Mouse (Mus musculus) ES-E14 (cell line): ENCODE results near the gene Pls1. TPM values are rescaled to one million over a fixed set of nuclear protein-coding genes. Genes with fewer than 3 reads are reported as not detected.

Source experiments
- DNase-seq: peaks from one replicate; pipeline ENCODE4 v3.0.0-alpha.2; 2013; ENCODE audit warnings: low read depth, low spot score
- H3K27ac ChIP-seq: 2 replicates; pipeline ENCODE4 v1.5.1; 2012; ENCODE audit warnings: low read depth, mild to moderate bottlenecking, low read length, moderate library complexity, mixed read lengths; ENCODE audit not compliant: poor library complexity, insufficient read depth, severe bottlenecking
- H3K36me3 ChIP-seq: 2 replicates; pipeline ENCODE4 v1.6.1; 2012; ENCODE audit warnings: mild to moderate bottlenecking, low read length, moderate library complexity, mixed read lengths; ENCODE audit not compliant: control insufficient read depth, poor library complexity, insufficient read depth, severe bottlenecking
- H3K4me1 ChIP-seq, 2 experiments: fragments of 150-350 bp in 1 of 2; sonication (generic) in 1 of 2; 2 replicates each; pipeline ENCODE4 v1.6.1; 2012; ENCODE audit warnings: low read length in 2 of 2, mild to moderate bottlenecking in 1 of 2, mixed read lengths in 1 of 2; ENCODE audit not compliant: control insufficient read depth in 2 of 2, insufficient read depth in 2 of 2, poor library complexity in 1 of 2
- H3K4me3 ChIP-seq, 2 experiments: fragments of 150-350 bp in 1 of 2; sonication (generic) in 1 of 2; 2 replicates each; pipeline ENCODE4 v1.5.1; 2012; ENCODE audit warnings: low read length in 2 of 2, low read depth in 1 of 2, mild to moderate bottlenecking in 1 of 2, mixed read lengths in 1 of 2; ENCODE audit not compliant: insufficient read depth in 1 of 2, poor library complexity in 1 of 2, severe bottlenecking in 1 of 2
- H3K9ac ChIP-seq: 2 replicates; pipeline ENCODE4 v1.6.1; 2012; ENCODE audit warnings: low read depth, mild to moderate bottlenecking, low read length, mixed read lengths; ENCODE audit not compliant: poor library complexity, insufficient read depth, severe bottlenecking
- H3K9me3 ChIP-seq: fragments of 150-350 bp; sonication (generic); 2 replicates; pipeline ENCODE4 v1.6.1; 2012; ENCODE audit warnings: low read depth, mild to moderate bottlenecking, low read length; ENCODE audit not compliant: control insufficient read depth, insufficient read depth
- CHD2 ChIP-seq: IDR thresholded peaks from 2 replicates; pipeline ENCODE4 v1.6.1; 2014; ENCODE audit warnings: mild to moderate bottlenecking, low read depth, low read length, inconsistent platforms
- HCFC1 ChIP-seq: IDR thresholded peaks from 2 replicates; pipeline ENCODE4 v1.6.1; 2012; ENCODE audit warnings: low read length, inconsistent platforms, borderline replicate concordance; ENCODE audit not compliant: insufficient read depth
- MAFK ChIP-seq: IDR thresholded peaks from 2 replicates; pipeline ENCODE4 v1.6.1; 2014; ENCODE audit warnings: mild to moderate bottlenecking, low read depth, low read length, inconsistent platforms; ENCODE audit not compliant: insufficient read depth
- ZC3H11A ChIP-seq: IDR thresholded peaks from 2 replicates; pipeline ENCODE4 v1.6.1; 2012; ENCODE audit warnings: low read depth, mild to moderate bottlenecking, inconsistent platforms, low read length, borderline replicate concordance
- ZNF384 ChIP-seq: IDR thresholded peaks from 2 replicates; pipeline ENCODE4 v1.6.1; 2012; ENCODE audit warnings: low read depth, low read length, inconsistent platforms
- in situ Hi-C, 2 experiments: fragments of 600-800 bp; cut with MboI; formaldehyde crosslinking; loops; one replicate each; pipeline ENCODE4 v1.15.1; 2025; ENCODE audit warnings: low sequenced_read_pairs in 2 of 2, inconsistent platforms in 1 of 2; ENCODE audit not compliant: unreplicated experiment in 2 of 2
- total RNA-seq: library from RNA; depleted of rRNA; stranded (reverse); fragments of 300-350 nt; gene quantifications from 2 replicates; pipeline ENCODE4 v1.2.3, GENCODE M21; 2012

Pls1 gene
- total RNA-seq, 1 experiment, result 3.0 TPM

DNA sequence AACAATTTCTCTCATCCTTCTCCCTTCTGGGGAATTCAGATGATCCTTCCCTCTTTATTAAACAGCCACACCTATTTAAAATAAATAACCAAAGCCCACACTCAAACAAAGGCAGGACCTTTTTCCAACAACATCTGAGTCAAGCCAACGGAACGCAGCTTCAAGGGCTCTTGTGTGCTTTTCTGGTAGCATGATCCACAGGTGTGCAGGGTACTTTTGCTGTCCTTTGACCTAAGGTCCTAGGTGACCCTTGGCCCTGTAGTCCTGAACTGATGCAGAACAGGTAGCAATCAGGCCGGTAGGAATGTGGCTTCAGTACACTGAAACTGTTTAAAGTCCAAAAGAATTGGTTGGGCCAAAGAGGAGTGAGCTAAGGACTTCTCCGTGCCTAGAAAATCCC lies 600 bp upstream of the Pls1 start:
- no peak overlapping the region for H3K9ac ChIP-seq
- H3K27ac ChIP-seq, result no peak overlapping the region
- DNase-seq, result no peak
- no peak for TF ChIP-seq HCFC1
- H3K9me3 ChIP-seq, result no peaks in the 10 kb centered on the region
- in situ Hi-C loops, result no loop called here
- H3K4me3 ChIP-seq, result peak overlapping the region in 1 of 2 experiments; percentile 73; a peak in 1 of 4 replicates
- H3K4me1 ChIP-seq, result peaks cover 0 to 2% of the 10 kb centered on the region in 2 experiments; a peak in 2 of 4 replicates
- no peaks in the 10 kb centered on the region for H3K36me3 ChIP-seq

GRCm38 (mm10) chr9:95839424-95839823 lies 5.7 kb downstream of the Pls1 start:
- in situ Hi-C loops, result no loop called here
- Histone ChIP-seq H3K4me1 (no peaks in the 10 kb centered on the region; a peak in 1 of 4 replicates), H3K27ac (no peak overlapping the region)

GRCm38 (mm10) chr9:95835741-95836140 lies 9.4 kb downstream of the Pls1 start:
- no peak overlapping the region for H3K4me3 ChIP-seq
- H3K4me1 ChIP-seq, result no peaks in the 10 kb centered on the region
- no peak for TF ChIP-seq MAFK
- no peak for TF ChIP-seq CHD2
- no peak for TF ChIP-seq ZC3H11A
- no peak for TF ChIP-seq HCFC1
- no peak for TF ChIP-seq ZNF384
- no peak for DNase-seq
- no peaks in the 10 kb centered on the region for H3K36me3 ChIP-seq
- in situ Hi-C loops, result no loop called here
- no peak overlapping the region for H3K27ac ChIP-seq
- no peak overlapping the region for H3K9ac ChIP-seq
- H3K9me3 ChIP-seq, result no peaks in the 10 kb centered on the region

More at GRCm38 (mm10) chr9:95839424-95839823, 5.7 kb downstream of the Pls1 start:
- no peak for TF ChIP-seq CHD2
- no peak for TF ChIP-seq HCFC1
- no peak for TF ChIP-seq ZNF384
- no peak for TF ChIP-seq ZC3H11A
- TF ChIP-seq MAFK, result no peak
- no peak for DNase-seq
- Histone ChIP-seq H3K4me3 (no peak overlapping the region), H3K36me3 (no peaks in the 10 kb centered on the region), H3K9me3 (no peaks in the 10 kb centered on the region), H3K9ac (no peak overlapping the region)

- in situ Hi-C loops, result no loop called here
- Histone ChIP-seq H3K4me1 (no peaks in the 10 kb centered on the region), H3K27ac (no peak overlapping the region), H3K9me3 (no peaks in the 10 kb centered on the region), H3K36me3 (no peaks in the 10 kb centered on the region), H3K9ac (no peak overlapping the region), H3K4me3 (no peak overlapping the region)
- no peak for DNase-seq
- no peak for TF ChIP-seq ZC3H11A
- TF ChIP-seq HCFC1, result no peak
- TF ChIP-seq MAFK, result no peak
- TF ChIP-seq ZNF384, result no peak
- TF ChIP-seq CHD2, result no peak
Observed at GRCm38 (mm10) chr9:95834799-95835198, 10.3 kb downstream of the Pls1 start.

DNA sequence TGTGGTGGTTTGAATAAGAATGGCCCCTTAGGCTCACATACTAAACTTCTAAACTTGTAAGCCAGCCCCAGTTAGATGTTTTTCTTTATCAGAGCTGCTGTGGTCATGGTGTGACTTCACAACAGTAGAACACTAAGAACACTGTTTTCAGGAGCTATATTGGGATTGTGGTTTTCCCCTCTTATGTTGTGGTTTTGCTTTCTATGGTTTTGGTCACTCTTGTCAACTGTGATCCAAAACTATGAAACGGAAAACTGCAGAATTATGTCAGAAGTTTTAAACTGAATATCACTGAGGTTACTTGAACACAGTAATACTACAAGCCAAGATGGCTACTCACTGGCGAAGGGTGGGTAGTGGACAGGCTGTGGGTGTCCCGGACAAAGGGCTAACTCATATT lies 12.4 kb downstream of the Pls1 start:
- TF ChIP-seq CHD2 (no peak), MAFK (no peak), ZC3H11A (no peak), HCFC1 (no peak), ZNF384 (no peak)
- in situ Hi-C loops, result no loop called here
- Histone ChIP-seq H3K9me3 (no peaks in the 10 kb centered on the region), H3K4me1 (no peaks in the 10 kb centered on the region), H3K27ac (no peak overlapping the region), H3K9ac (no peak overlapping the region), H3K36me3 (no peaks in the 10 kb centered on the region), H3K4me3 (no peak overlapping the region)
- no peak for DNase-seq
